Mouse (Mus musculus) brain, embryonic 18.5 days (tissue): ENCODE results near the gene Zfp958.
"Not testable (repeated sequence)": the region's sequence is repeated elsewhere in the genome, so short reads cannot be mapped to it uniquely, and the experiment has no call there.

ENCODE experiments used
- DNase-seq: peaks from one replicate; pipeline ENCODE4 v3.0.0-alpha.2; 2012; ENCODE audit warnings: low read depth, low spot score

Zfp958 gene

DNA sequence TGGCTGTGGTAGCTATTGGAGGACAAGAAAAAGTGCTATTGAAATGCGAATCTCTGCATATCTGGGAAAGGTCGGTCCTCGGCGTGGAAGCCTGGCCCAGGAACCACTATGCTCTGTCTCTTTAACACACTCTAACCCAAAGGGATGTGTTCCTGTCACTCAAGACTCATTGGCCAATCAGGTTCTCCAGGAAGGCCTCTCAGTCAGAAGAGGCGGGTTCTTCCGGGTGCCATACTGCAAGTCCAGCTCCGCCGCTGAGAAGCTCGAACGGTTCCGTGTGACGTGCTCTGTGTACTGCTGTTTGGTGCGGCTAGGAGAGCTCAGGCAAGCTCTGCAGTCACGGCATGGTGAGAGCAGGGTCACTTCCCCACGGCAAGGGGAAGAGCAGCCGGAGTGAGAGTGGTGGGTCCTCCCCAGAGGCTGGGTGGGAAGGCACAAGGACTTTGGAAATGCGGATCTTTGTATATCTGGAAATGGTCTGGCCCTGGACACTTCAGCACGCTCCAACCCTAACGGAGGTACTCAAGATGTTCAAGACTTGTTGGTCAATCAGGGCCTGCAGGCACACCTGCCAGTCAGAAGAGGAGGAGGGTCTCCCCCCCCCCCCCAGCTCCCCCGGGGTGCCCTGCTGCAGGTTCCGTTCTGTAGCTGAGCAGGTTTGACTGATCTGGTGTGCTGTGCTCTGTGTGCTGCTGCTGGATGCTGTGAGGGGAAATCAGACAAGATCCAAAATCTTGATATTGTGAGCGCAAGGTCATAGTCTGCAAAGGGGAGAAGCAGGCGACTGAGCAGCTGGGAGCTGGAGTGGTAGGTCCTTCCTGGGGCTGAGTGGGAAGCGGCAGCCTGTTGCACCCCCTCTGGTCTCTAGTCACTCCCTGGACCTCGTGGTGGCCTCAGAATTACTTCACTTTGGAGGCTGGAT, at the start of gene Zfp958:
Gene Zfp958, plus strand, starts transcription at position 236 of the 922 bp plus-strand sequence.
- DNase-seq: peak; percentile 95

DNA sequence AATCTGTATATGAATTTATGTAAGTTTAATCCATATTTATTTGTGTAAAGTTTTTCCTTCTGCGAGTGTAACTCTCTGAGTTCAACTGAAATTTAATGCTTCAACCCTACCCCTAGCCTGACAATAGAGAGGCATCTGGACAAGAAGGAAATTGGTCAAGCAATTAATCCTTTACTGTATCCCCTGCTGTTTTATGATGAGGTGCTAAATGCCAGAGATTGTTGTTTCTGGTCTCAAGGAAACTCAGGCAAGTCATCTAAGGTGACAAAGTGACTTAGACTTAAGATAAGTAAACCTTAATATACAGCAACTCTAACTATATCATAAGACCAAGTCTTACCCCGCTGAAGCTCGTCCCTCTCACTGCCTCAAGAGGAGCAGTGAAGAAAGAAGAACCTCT, 31.0 kb upstream of the Zfp958 start:
- no peak for DNase-seq

DNA sequence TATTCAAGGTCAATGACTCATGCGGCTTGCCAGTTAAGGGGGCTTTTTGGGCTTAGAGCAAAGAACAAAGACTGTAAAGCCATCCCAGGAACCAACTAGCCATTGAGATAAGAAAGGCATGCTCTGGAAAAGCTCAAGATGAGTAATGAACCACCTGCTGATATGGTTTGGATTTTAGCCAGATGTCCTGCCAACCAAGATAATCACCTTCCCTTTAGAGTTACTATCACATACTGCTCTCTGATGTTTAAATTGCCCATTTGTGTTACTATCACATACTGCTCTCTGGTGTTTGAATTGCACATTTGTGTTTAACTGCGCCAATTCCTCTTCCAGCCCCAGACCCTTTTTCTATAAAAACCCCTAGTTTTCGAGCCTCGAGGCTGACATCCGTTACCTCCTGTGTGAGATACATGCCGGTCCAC, 30.2 kb upstream of the Zfp958 start:
- DNase-seq: no peak

DNA sequence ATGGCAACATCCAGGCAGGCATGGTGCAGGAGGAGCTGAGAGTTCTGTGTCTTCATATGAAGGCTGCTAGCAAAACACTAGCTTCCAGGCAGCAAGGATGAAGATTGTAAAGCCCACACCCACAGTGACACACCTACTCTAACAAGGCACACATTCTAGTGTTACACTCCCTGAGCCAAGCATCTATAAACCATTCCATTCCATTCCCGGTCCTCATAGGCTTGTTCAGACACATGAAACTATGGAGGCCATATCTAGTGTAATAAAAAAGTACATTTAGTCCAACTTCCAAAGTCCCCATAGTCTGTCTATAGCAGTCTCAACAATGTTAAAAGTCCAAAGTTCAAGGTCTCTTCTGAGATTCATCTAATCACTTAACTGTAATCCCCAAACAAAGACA, 28.3 kb upstream of the Zfp958 start:
- no peak for DNase-seq

DNA sequence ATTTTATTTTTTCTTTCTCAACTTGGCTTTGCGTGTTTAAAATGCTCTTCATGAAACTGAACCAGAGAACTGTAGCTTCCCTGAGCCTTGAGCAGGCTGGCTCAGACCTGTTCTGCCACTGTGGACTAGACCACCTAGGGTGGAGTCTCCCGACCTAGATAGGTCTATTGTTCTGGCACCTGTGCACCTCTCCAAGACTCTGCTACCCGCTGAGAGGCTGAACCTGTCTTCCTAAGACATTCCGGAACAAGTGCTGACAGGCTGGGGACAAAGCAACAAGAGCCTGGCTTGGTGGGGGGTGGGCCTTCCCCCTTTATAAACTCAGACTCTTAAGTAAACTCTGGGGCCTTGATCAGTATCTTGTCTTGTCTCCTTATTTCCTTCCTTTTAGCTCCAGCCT, 26.6 kb upstream of the Zfp958 start:
- no peak for DNase-seq

DNA sequence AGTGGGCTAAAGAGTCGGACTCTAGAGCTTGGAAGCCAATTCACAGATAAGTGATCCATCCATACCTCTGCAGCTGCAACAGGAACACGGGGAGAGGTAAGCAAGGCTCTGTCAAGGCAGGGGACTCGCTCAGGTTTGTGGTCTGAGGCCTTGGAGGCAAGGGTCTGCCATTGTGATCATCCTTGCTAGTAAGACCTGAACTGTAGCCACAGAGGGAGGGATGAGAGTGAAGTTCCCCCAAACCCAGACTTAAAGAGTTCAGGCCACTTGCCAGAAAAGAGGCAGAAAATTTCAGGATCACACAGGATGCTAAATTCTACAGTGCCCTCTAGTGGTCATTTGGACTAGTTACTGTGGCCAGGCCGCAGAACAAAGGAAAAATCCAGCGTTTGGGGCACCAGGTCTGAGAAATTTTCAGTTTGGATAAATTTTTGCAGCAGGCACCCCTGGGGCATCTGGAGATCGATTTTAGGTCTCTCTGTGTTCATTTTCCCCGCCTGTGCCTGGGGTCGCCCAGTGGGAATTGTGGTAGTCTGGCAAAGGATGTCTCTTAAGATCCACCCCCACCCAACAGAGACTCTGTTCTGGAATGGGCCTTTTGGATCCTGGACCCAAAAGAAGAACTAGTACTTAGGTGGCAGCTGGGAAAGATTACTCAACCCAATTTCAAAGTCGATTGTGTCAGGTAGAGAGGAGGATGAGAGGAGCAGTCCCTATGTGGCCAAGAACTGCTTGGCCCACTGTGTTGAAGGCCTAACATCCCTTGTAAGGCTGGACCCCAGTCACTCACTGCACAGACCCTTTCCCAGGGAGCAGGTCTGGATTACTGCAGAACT, 24.6 kb upstream of the Zfp958 start:
- no peak for DNase-seq

DNA sequence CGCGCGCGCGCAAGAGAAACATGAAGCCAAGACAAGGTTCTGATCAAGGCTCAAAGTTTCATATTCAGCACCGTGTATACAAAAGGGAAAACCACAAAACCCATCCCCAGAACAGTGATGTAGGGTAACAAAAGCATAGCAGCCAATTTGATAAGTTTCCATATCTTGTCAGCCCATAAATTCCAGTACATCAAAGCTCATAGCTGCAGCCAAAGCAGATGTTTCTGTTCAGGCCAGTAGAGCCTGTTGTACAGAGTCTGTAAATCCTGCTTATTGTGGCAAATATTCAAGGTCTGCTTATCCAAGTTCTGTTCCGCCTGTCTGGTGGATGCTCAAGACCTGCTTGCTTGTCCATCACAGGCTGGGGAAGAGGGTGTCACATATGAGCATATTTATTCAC, 4.1 kb upstream of the Zfp958 start:
- no peak for DNase-seq

DNA sequence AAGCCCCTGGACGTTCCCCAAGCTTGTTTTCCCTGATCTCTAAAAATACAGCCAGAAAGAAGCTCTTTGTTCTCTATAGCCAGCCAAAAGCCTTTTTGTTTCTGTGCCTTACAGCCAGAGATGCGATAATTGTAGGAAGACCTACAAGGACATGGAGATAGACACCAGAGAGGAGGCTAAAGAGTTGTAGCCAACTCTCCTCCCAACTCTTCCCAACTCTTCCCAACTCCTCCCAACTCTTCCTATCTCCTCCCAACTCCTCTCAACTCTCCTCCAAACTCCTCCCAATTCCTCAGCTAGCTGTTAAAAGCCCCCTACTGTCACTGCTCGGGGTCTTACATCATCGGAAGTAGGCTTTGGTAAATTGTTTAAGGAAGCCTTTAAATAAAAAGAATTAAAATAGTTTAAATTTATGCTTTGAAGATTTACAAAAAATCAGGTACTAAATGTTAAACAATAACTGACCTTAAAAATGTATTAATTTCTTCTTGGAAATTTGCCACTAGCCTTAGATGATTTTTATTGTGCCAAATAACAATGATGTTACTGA, 1.3 kb upstream of the Zfp958 start:
- DNase-seq: not testable (repeated sequence)

DNA sequence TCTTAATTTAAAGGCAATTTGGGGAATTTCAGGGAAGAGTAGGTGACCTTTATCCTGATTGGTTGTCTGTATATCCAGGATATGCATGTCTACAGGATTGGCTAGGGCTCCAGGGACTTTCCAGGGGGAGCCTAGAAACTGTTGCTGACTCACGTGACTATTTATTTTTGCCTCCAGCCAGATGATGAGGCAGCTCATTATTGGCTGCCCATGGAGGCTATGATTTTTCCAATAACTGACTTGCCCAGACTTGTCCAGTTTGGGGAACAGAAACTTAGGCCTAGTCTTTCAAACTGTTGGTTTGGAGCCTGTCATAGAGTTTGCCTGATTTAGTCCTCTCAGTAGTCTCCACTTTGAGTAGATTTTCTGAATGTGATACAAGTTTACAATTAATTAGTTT, 14.4 kb downstream of the Zfp958 start:
- no peak for DNase-seq

DNA sequence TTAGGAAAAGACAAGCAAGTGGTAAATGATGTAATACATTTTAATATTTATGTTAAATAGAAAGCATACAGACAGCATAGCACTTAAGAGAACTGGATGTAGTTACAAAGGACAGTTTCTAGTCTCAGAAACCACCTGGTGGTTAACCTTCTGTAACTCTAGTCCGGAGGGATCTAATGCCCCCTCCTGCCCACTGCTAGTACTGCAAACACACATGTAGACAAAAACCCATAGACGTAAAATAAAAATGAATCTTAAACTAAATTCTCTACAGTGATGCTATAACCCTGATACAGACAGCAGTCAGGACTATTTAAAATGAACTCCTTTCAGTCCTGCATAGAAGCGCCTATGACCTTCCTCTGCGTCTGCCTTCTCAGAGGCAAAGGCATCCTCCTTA, 24.1 kb downstream of the Zfp958 start:
- DNase-seq: no peak

DNA sequence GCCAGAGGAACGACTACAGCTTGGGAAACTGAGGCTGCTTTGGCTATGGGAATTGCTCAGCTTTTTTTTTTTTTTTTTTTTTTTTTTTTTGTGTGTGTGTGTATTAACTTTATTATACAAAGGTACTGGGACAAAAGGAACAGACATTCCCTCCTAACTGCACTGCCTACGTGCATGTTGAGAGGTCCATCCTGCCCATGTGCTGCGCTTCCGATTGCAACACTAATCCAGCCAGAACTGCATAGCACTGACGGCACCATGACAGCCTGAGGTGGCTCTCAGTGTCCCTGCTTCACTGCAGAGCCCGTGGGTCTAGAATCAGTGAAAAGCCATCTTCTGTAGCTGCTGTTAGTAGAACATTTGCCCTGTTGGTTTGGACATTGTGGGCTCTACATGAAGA, 30.0 kb downstream of the Zfp958 start:
- not testable (repeated sequence) for DNase-seq

DNA sequence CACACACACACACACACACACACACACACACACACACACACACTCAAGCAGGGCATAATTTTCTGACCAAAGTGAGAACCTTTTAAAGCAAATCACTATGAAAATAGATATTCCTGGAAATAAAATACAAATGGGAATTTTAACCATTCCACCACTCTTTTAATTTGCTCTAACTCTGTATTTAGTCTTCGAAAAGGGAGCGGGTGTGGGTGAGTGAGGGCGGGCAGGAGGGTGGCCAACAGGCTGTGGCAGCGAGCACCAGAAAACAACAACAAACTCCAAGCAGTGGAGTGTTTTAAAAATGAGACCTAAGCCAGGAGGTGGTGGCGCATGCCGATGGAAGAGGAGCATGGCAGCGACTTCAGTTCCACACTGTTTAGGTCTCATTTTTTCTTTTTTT, 43.6 kb downstream of the Zfp958 start:
- DNase-seq: no peak

DNA sequence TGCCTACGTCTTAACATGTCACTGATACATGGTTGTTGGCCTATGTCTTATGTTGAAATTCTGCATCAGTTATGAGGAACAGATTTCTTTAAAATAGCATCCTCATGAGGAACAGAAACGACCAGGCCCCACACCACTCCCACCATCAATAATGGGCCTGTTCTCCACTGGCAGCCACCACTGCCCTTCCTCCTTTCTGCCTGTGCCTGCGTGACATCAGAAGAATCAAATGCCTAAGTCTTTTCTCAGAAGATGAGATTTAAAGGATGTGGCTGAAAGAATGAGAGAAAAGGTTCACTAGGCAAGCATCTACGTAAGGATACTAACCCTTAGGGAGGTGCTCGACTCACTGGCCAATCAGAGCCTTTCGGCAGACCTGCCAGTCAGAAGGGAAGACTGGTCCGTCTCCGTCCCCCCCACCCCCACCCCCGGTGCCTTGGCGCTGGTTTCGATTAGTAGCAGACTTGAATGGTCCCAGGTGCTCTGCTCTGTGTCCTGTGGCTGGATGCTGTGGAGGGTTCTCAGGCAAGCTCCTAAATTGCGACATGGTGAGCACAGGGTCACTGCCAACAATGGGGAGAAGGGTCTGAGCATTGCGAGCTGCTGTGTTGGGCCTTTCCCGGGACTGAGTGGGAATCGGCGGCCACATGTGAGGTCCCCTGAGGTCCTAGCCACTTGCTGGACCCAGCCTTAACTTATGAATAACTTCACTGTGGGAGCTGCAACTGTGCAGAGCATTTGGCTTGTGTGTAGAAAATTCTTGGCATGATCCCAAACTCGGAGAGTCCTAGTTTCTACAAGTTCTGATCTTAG, 62.4 kb downstream of the Zfp958 start:
- DNase-seq: no peak

DNA sequence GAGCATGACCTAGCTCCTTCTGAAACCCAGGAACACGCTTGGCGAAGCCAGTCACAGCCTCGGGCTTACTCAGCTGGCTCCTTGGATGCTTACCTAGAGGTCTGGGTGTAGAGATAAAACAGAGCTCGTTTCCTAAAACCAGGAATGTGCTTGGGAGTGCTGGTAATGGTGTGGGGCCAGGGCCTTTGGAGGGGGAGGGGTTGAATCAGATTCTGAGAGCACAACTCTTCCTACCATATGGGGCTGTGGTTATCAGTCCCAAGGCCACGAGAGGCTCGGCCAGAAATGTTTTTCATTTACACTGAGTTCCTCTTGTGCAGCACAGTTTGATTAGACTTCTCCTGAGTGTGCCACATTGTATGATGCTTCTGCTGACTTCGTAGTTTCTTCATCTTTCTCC, 63.6 kb downstream of the Zfp958 start:
- no peak for DNase-seq

DNA sequence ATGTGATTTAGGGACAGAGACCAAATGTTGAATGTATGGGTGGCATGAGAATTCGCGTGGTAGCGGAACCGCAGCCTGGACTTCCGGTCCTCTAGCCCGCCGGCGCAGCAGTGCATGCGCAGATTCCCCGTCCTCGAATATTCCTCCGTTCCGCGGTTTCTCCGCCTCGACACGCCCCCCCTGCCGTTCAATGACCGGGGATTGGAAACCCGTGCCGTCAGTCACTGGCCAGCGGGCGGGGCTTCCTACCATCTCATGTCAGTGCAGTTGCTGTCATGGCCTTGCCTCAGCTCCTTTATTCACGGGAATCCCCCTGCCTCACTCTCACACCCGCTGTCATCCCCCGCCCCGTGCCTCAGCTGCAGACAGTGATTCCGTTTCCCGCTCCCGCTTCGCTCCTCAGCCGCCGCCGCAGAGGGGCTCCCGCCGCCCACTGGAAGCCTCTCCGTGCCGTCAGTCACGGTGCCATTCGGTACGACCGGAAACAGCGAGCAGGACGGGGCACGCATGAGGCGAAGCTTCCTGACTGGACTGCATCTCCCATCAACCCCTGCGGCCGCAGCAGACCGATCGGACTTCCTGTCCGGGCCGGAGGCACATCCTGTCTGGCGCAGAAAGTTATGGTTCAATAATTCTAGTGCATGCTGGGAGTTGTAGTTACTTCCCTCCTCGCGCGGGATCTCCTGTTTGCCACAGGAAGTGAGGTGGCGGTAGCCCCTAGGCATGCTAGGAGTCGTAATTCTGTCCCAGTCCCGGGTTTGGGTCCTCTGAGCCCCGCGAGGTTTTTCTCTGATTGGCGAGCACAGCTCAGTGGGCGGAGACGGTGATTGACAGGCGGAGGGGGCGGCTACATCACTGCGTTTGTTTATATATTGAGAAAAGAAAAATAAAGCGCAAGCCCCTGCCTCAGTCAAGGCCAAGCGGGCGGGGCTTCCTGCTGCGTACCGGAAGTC, 64.6 kb downstream of the Zfp958 start:
- peak; percentile 99 for DNase-seq

DNA sequence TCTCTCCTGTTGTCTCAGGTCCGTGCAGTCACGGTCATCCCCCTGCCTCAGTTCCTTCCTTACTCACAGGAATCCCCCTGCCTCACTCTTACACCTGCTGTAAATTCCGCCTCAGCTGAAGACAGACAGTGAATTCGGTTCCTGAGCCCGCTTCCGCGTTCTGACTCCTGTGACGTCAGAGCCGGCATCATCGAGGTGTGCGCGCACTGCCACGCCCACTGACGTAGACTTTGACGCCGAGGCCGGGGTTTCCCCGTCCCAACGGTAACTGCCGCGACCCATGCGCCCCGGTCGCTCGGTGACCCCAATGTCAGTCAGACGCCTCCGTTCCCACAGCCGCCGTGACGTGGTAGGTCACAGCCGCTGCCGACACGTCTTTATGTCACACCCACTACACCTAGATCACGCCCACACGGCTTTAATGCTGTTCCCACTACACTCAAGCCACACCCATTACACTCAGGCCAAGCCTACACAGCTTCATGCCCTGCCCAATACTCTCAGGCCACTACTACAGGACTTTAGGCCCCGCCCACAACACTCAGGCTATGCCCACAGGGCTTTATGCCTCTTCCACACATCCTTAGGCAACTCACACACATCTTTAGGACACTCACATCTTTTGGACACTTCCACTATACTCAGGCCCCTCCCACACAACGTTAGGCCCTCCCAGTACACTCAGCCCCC, 65.4 kb downstream of the Zfp958 start:
- DNase-seq: peak; percentile 79

DNA sequence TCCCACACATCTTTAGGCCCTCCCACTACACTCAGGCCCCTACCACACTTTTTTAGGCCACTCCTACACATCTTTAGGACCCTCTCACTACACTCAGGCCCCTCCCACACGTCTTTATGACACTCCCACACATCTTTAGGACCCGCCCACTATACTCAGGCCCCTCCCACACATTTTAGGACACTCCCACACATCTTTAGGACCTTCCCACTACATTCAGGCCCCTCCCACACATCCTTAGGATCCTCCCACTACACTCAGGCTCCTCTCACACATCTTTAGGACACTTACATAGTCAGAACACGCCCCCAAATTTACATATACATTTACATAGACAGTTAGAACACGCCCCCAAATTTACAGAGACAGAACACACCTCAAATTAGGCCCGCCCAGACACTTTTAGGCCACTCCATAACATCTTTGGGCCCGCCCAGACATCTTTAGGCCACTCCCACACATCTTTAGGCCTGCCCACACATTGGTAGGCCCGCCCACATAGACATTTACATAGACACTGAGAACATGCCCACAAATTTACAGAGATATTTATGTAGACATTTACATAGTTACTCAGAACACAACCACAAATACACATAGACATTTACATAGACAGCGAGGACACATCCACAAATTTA, 66.1 kb downstream of the Zfp958 start:
- no peak for DNase-seq

DNA sequence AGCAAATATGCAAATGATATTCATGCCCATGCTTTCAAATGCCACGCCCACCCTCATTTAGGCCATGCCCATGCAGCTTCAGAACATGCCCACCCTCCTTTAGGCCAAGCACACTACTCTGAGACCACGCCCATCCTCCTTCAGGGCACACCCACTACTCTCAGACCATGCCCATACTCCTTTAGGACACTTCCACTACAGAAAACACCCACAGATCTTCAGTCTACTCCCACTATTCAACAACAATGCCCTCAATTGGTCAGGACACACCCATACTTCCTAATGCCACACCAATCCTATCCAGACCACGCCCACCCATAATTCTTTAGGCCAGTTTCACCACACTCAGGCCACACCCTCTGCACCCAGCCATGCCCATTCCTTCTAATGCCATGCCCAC, 66.8 kb downstream of the Zfp958 start:
- no peak for DNase-seq
